Mouse (Mus musculus) E14TG2a.4 (cell line): ENCODE data around the gene Spsb1.

Experiments used
- CTCF ChIP-seq: conservative IDR thresholded peaks from 2 replicates; pipeline ENCODE4 v1.5.1; 2014; ENCODE audit warnings: low read length
- POU5F1 ChIP-seq: IDR thresholded peaks from 2 replicates; pipeline ENCODE4 v1.6.1; 2014; ENCODE audit warnings: low read length, borderline replicate concordance

DNA sequence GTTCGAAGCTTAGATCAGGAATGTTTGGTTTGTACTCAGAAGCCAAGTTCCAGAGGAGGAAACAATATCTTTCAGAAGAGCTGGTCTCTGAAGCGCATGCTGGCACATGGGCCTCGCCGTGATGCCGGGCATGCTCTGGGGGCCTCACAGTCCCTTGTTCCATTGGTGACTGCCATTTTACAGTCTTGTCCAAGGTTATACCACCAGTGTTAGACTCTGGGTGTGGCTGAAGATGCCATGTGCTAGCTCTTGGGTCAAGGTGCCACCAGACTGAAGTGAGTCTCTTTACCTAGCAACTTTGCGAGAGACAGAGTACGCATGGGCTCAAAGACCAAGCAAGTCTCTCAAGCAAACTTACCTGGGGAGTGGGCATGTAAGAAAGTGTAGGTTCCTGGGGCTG is 60.5 kb downstream of the Spsb1 start:
- no peak for TF ChIP-seq CTCF
- no peak for TF ChIP-seq POU5F1
